Mouse (Mus musculus): ENCODE results near the gene H1f0. TPM values are rescaled to one million over a fixed set of nuclear protein-coding genes. Genes with fewer than 3 reads are reported as not detected.

H1f0 gene
- polyA plus RNA-seq, 2 experiments, result 47.8 to 65.2 TPM

DNA sequence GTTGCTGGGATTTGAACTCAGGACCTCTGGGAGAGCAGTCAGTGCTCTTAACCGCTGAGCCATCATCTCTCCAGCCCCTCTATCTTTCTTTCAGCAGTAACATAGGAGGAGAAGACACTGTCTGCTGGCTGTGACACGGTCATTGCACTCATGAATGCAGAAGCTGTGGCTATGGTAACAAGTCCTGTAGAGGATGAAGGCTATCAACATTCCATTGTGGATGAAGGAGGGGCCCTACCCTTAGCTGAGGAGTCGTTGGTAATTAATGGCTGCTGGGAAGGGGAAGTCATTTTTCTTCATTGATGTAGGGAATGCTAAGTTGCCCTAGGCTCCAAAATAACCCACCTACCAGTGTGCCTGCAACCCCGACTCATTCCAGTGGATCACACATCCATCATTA is 10.1 kb upstream of the H1f0 start:
- Histone ChIP-seq H3K4me2 (ENCODE audit: low read depth) (no peak overlapping the region), H3K9me3 (ENCODE audit: control insufficient read depth, low read length) (no peaks in the 10 kb centered on the region), H3K27me3 (ENCODE audit: control insufficient read depth, insufficient read depth, low read length) (no peaks in the 10 kb centered on the region), H3K36me3 (replicated peaks; ENCODE audit: control insufficient read depth, insufficient read depth, low read depth) (no peaks in the 10 kb centered on the region), H3K4me1 (replicated peaks; ENCODE audit: control insufficient read depth in 2 of 2, insufficient read depth in 2 of 2, low read length in 1 of 2) (peaks cover 0 to 4% of the 10 kb centered on the region in 2 experiments; a peak in 1 of 4 replicates), H3K9ac (replicated peaks) (no peak overlapping the region), H3K4me3 (ENCODE audit: insufficient read depth in 1 of 2, low read depth in 2 of 2, low read length in 2 of 2) (no peak overlapping the region), H3K27ac (no peak overlapping the region)
- DNase-seq (ENCODE audit: low read depth in 3 of 3, low spot score in 3 of 3), result no peak
- no peak for TF ChIP-seq CTCF (IDR thresholded peaks at IDR 0.05; ENCODE audit: low read depth)
- TF ChIP-seq EP300 (IDR thresholded peaks at IDR 0.05; ENCODE audit: low read depth), result no peak
- WGBS (ENCODE audit: insufficient replicate concordance), result 36% methylated on average over 4 of the region's 4 CpGs
- ATAC-seq (ENCODE audit: insufficient read depth), result no peak

DNA sequence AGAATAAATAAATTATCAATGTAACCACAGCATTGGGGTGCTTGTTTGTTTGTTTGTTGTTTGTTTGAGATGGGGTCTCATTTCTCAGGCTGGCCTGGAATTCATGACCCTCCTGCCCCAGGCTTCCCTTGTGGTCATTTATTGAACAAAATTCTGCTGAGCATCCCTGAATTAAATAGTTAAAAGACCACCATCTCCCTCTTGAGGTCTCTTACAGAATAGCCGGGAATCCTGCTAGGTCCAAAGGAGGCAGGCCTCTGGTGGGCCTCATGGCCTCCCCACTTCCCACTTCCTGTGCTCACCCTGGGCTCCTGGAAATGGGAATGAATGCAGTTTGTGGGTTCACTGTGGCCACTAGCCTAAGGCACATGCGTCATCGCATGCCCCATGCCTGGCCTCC is 9.4 kb upstream of the H1f0 start:
- 74% methylated on average over 3 of the region's 3 CpGs for whole genome bisulfite sequencing (ENCODE audit: insufficient replicate concordance)

DNA sequence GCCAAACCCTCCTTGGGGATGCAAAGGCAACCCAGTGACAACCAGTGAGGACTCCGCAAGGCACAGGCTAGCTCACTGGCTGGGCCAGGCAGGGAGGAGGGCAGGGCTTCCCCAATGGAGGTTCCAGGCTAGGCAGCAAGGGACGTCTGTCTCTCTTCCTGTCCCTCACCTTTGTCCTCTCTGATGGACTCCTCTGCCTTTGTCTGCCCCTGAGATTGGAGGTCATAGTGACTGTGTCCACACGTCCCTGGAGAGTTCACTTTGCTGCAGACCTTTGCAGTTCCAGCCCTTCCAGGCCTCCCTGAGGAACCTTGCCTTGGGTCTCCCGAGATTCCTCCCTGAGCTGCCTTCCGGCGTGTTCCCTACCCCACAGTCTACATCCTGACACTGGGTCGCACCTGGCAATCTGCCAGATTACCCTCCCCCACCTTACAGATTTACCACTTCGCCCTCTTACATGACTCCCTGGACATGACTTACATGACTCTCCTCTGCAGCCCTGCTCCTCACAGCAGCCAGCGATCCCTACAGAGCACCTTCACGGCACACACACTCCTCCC is 5.5 kb upstream of the H1f0 start:
- DNase-seq (ENCODE audit: low read depth in 3 of 3, low spot score in 3 of 3), result no peak
- TF ChIP-seq CTCF (IDR thresholded peaks at IDR 0.05; ENCODE audit: low read depth) (no peak), EP300 (IDR thresholded peaks at IDR 0.05; ENCODE audit: low read depth) (no peak)
- 52% methylated on average over 10 of the region's 10 CpGs for WGBS (ENCODE audit: insufficient replicate concordance)
- Histone ChIP-seq H3K4me1 (replicated peaks; ENCODE audit: control insufficient read depth in 2 of 2, insufficient read depth in 2 of 2, low read length in 1 of 2) (peaks cover 0 to 8% of the 10 kb centered on the region in 2 experiments; a peak in 2 of 4 replicates), H3K9ac (replicated peaks) (no peak overlapping the region), H3K4me2 (ENCODE audit: low read depth) (no peak overlapping the region), H3K9me3 (ENCODE audit: control insufficient read depth, low read length) (no peaks in the 10 kb centered on the region), H3K27me3 (ENCODE audit: control insufficient read depth, insufficient read depth, low read length) (peaks cover 29% of the 10 kb centered on the region), H3K27ac (no peak overlapping the region), H3K4me3 (ENCODE audit: insufficient read depth in 1 of 2, low read depth in 2 of 2, low read length in 2 of 2) (no peak overlapping the region), H3K36me3 (replicated peaks; ENCODE audit: control insufficient read depth, insufficient read depth, low read depth) (no peaks in the 10 kb centered on the region)
- ATAC-seq (ENCODE audit: insufficient read depth), result no peak

More for the DNA sequence above, 9.4 kb upstream of the H1f0 start:
- Histone ChIP-seq H3K4me3 (ENCODE audit: insufficient read depth in 1 of 2, low read depth in 2 of 2, low read length in 2 of 2) (no peak overlapping the region), H3K27ac (no peak overlapping the region), H3K9me3 (ENCODE audit: control insufficient read depth, low read length) (no peaks in the 10 kb centered on the region), H3K4me2 (ENCODE audit: low read depth) (no peak overlapping the region), H3K27me3 (ENCODE audit: control insufficient read depth, insufficient read depth, low read length) (no peaks in the 10 kb centered on the region), H3K4me1 (replicated peaks; ENCODE audit: control insufficient read depth in 2 of 2, insufficient read depth in 2 of 2, low read length in 1 of 2) (peaks cover 0 to 7% of the 10 kb centered on the region in 2 experiments; a peak in 2 of 4 replicates), H3K9ac (replicated peaks) (no peak overlapping the region), H3K36me3 (replicated peaks; ENCODE audit: control insufficient read depth, insufficient read depth, low read depth) (no peaks in the 10 kb centered on the region)
- no peak for DNase-seq (ENCODE audit: low read depth in 3 of 3, low spot score in 3 of 3)
- no peak for ATAC-seq (ENCODE audit: insufficient read depth)
- TF ChIP-seq CTCF (IDR thresholded peaks at IDR 0.05; ENCODE audit: low read depth) (no peak), EP300 (IDR thresholded peaks at IDR 0.05; ENCODE audit: low read depth) (no peak)

DNA sequence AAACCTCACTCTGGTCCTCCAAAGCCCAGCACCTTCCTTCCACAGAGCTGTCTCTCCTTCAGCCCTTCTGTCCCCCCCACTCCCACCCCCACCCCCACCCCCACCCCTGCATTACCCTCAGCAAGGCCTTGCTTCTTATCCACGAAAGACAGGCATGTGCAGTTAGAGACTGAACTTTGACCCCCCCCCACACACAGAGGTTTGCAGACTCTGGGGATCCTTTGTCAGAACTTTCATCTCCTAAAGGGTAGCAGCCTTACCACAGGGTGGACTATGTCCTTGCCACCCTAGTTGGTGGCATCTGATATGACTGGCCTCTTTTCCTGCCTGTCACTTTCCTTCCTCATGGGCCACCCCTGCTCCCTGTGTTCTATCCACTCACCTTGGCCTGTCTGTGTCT is 4.9 kb upstream of the H1f0 start:
- Histone ChIP-seq H3K9me3 (ENCODE audit: control insufficient read depth, low read length) (no peaks in the 10 kb centered on the region), H3K27ac (no peak overlapping the region), H3K4me3 (ENCODE audit: insufficient read depth in 1 of 2, low read depth in 2 of 2, low read length in 2 of 2) (no peak overlapping the region), H3K4me1 (replicated peaks; ENCODE audit: control insufficient read depth in 2 of 2, insufficient read depth in 2 of 2, low read length in 1 of 2) (peaks cover 0 to 8% of the 10 kb centered on the region in 2 experiments; a peak in 3 of 4 replicates), H3K4me2 (ENCODE audit: low read depth) (no peak overlapping the region), H3K27me3 (ENCODE audit: control insufficient read depth, insufficient read depth, low read length) (peaks cover 35% of the 10 kb centered on the region), H3K36me3 (replicated peaks; ENCODE audit: control insufficient read depth, insufficient read depth, low read depth) (no peaks in the 10 kb centered on the region), H3K9ac (replicated peaks) (no peak overlapping the region)
- DNase-seq (ENCODE audit: low read depth in 3 of 3, low spot score in 3 of 3) (no peak), ATAC-seq (ENCODE audit: insufficient read depth) (no peak)
- WGBS (ENCODE audit: insufficient replicate concordance), result 25% methylated on average over 1 of the region's 1 CpGs
- no peak for TF ChIP-seq EP300 (IDR thresholded peaks at IDR 0.05; ENCODE audit: low read depth)
- no peak for TF ChIP-seq CTCF (IDR thresholded peaks at IDR 0.05; ENCODE audit: low read depth)

DNA sequence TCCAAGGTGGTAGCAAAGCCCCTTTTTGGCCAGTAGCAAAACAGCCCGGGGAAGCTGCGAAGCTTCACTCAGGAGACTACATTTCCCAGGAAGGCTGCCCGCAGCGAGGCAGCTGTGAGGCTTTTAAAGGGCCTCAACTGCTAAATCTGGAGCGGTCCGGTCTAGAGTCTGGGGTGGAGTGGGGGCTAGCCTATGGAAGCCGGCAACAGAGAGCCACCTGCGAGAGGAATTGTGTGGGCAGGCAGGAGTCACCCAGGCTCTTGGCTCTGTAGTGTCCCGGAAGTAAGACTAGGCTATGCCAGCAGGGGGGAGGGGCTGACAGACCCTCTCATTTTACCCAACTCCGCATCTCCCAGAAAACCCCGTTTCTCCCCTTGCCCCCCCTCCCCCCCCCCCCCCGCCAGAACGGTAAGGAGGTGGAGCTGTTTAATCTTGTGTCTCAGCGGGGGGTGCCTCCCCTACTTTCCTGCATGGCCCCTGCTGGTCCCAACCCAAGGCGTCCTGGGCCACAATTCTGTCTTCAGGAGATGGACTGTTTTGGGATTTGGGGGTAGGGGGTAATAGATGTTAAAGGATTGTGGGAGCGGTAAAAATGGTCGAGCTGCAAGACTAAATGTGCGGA is 2.5 kb upstream of the H1f0 start:
- H3K27me3 ChIP-seq (ENCODE audit: control insufficient read depth, insufficient read depth, low read length), result peaks cover 59% of the 10 kb centered on the region
- H3K36me3 ChIP-seq (replicated peaks; ENCODE audit: control insufficient read depth, insufficient read depth, low read depth), result no peaks in the 10 kb centered on the region
- no peak overlapping the region for H3K4me3 ChIP-seq (ENCODE audit: insufficient read depth in 1 of 2, low read depth in 2 of 2, low read length in 2 of 2)
- ATAC-seq (ENCODE audit: insufficient read depth) (no peak), DNase-seq (ENCODE audit: low read depth in 3 of 3, low spot score in 3 of 3) (no peak)
- 18% methylated on average over 17 of the region's 18 CpGs for WGBS (ENCODE audit: insufficient replicate concordance)
- TF ChIP-seq CTCF (IDR thresholded peaks at IDR 0.05; ENCODE audit: low read depth) (no peak), EP300 (IDR thresholded peaks at IDR 0.05; ENCODE audit: low read depth) (no peak)
- no peak overlapping the region for H3K9ac ChIP-seq (replicated peaks)
- H3K4me1 ChIP-seq (replicated peaks; ENCODE audit: control insufficient read depth in 2 of 2, insufficient read depth in 2 of 2, low read length in 1 of 2), result peaks cover 0 to 8% of the 10 kb centered on the region in 2 experiments; a peak in 3 of 4 replicates
- no peaks in the 10 kb centered on the region for H3K9me3 ChIP-seq (ENCODE audit: control insufficient read depth, low read length)
- peak overlapping the region; percentile 31 for H3K4me2 ChIP-seq (ENCODE audit: low read depth)
- no peak overlapping the region for H3K27ac ChIP-seq
